In genomic region chr7:46052161-46052821, GRCm38 (mm10) we compare ENCODE assay signal across 8 mouse cellular contexts. TPM values are rescaled to one million over a fixed set of nuclear protein-coding genes. Genes with fewer than 3 reads are reported as not detected.
DNase-seq lines count a peak whose midpoint lies in the region; ATAC-seq lines count a peak whose summit lies in the region.

No protein-coding gene starts in this region.

- peak; percentile 40; the same call in 1 of the 2 replicates for ATAC-seq in hindbrain, embryonic 16.5 days
- ATAC-seq in hindbrain, embryonic 14.5 days (ENCODE audit: low FRiP score): no peak
- 0 out of 2 replicates have a peak, but pooled peaks have one; percentile 29 for ATAC-seq in granulocyte monocyte progenitor cell, adult 5-6 weeks (replicated peaks; ENCODE audit: poor library complexity, severe bottlenecking)
- no peak for ATAC-seq in heart, embryonic 12.5 days (ENCODE audit: insufficient number of reproducible peaks, low FRiP score)

- no peak for DNase-seq in hindbrain, embryonic 14.5 days (ENCODE audit: low spot score)
- DNase-seq in spleen, postnatal 36 days (ENCODE audit: low spot score in 2 of 2): peak; percentile 13 to 28
- no peak for DNase-seq in spleen, postnatal 14 days (ENCODE audit: low spot score in 2 of 2)
- DNase-seq in T-cell, adult 2 months (ENCODE audit: low spot score): no peak
- no peak for DNase-seq in kidney, adult 11 months

- H3K4me2 ChIP-seq in hindbrain, embryonic 16.5 days (ENCODE audit: low read length): no peak overlapping the region
- no peak overlapping the region for H3K4me2 ChIP-seq in hindbrain, embryonic 14.5 days (replicated peaks)
- H3K4me2 ChIP-seq in heart, embryonic 12.5 days: no peak overlapping the region

- no peaks in the 10 kb centered on the region for H3K4me1 ChIP-seq in hindbrain, embryonic 16.5 days (ENCODE audit: control insufficient read depth, insufficient read depth, low read depth, low read length)
- no peaks in the 10 kb centered on the region for H3K4me1 ChIP-seq in hindbrain, embryonic 14.5 days (replicated peaks; ENCODE audit: control insufficient read depth, insufficient read depth, low read length)
- H3K4me1 ChIP-seq in heart, embryonic 12.5 days (replicated peaks): no peaks in the 10 kb centered on the region

- no peaks in the 10 kb centered on the region for H3K27me3 ChIP-seq in hindbrain, embryonic 16.5 days (replicated peaks; ENCODE audit: control insufficient read depth, insufficient read depth, low read length)
- no peaks in the 10 kb centered on the region for H3K27me3 ChIP-seq in hindbrain, embryonic 14.5 days (ENCODE audit: control insufficient read depth, insufficient read depth, low read length)
- no peaks in the 10 kb centered on the region for H3K27me3 ChIP-seq in heart, embryonic 12.5 days (replicated peaks)

- H3K9ac ChIP-seq in hindbrain, embryonic 16.5 days (ENCODE audit: low read depth, low read length): no peak overlapping the region
- H3K9ac ChIP-seq in hindbrain, embryonic 14.5 days: no peak overlapping the region
- H3K9ac ChIP-seq in heart, embryonic 12.5 days: no peak overlapping the region

- no peak overlapping the region for H3K27ac ChIP-seq in hindbrain, embryonic 16.5 days (ENCODE audit: low read depth, low read length)
- no peak overlapping the region for H3K27ac ChIP-seq in hindbrain, embryonic 14.5 days
- no peak overlapping the region for H3K27ac ChIP-seq in heart, embryonic 12.5 days (ENCODE audit: poor library complexity, severe bottlenecking)

- WGBS in hindbrain, embryonic 16.5 days: 88% methylated on average over 4 of the region's 4 CpGs
- 94% methylated on average over 4 of the region's 4 CpGs for WGBS in hindbrain, embryonic 14.5 days
- 86% methylated on average over 4 of the region's 4 CpGs for WGBS in heart, embryonic 12.5 days

- no peak overlapping the region for H3K4me3 ChIP-seq in hindbrain, embryonic 16.5 days (ENCODE audit: low read length)
- no peak overlapping the region for H3K4me3 ChIP-seq in hindbrain, embryonic 14.5 days (replicated peaks; ENCODE audit: low read length)
- no peak overlapping the region for H3K4me3 ChIP-seq in heart, embryonic 12.5 days

- H3K36me3 ChIP-seq in hindbrain, embryonic 16.5 days (ENCODE audit: control insufficient read depth, insufficient read depth, low read length): peaks cover 37% of the 10 kb centered on the region
- peaks cover 81% of the 10 kb centered on the region for H3K36me3 ChIP-seq in hindbrain, embryonic 14.5 days (replicated peaks; ENCODE audit: control insufficient read depth, insufficient read depth)
- H3K36me3 ChIP-seq in heart, embryonic 12.5 days: peaks cover 82% of the 10 kb centered on the region

- H3K9me3 ChIP-seq in hindbrain, embryonic 16.5 days (ENCODE audit: control insufficient read depth, low read length): no peaks in the 10 kb centered on the region
- no peaks in the 10 kb centered on the region for H3K9me3 ChIP-seq in hindbrain, embryonic 14.5 days (ENCODE audit: control insufficient read depth, low read length)
- no peaks in the 10 kb centered on the region for H3K9me3 ChIP-seq in heart, embryonic 12.5 days (replicated peaks)

RNA-seq across cellular contexts. Expression of gene Nomo1, which starts 18.8 kb away (rescaled TPM):
- polyA plus RNA-seq in hindbrain, embryonic 16.5 days (2015; fragmentation: Nextera tagmentation; extraction: Ambion mirVana): 47.3 TPM in 2 replicates
- 28.2 and 29.3 TPM in 2 replicates for polyA plus RNA-seq in hindbrain, embryonic 14.5 days (2014; fragmentation: Nextera tagmentation; extraction: Ambion mirVana)
- total RNA-seq in granulocyte monocyte progenitor cell, adult 5-6 weeks (2014; fragmentation: Nextera tagmentation): 40.8 and 56.0 TPM in 2 replicates
- total RNA-seq in granulocyte monocyte progenitor cell, adult 5-6 weeks (2017): 59.7 and 71.5 TPM in 2 replicates
- 47.8 and 54.4 TPM in 2 replicates for polyA plus RNA-seq in heart, embryonic 12.5 days (2016; fragmentation: Nextera tagmentation; extraction: Ambion mirVana)

RNA-seq across cellular contexts. Expression of gene Abcc6, which starts 22.2 kb away (rescaled TPM):
- polyA plus RNA-seq in hindbrain, embryonic 16.5 days (2015; fragmentation: Nextera tagmentation; extraction: Ambion mirVana): 0.53 and 1.0 TPM in 2 replicates
- 0.33 and 0.43 TPM in 2 replicates for polyA plus RNA-seq in hindbrain, embryonic 14.5 days (2014; fragmentation: Nextera tagmentation; extraction: Ambion mirVana)
- total RNA-seq in granulocyte monocyte progenitor cell, adult 5-6 weeks (2014; fragmentation: Nextera tagmentation): not detected in 2 replicates
- total RNA-seq in granulocyte monocyte progenitor cell, adult 5-6 weeks (2017): not detected in 2 replicates
- polyA plus RNA-seq in heart, embryonic 12.5 days (2016; fragmentation: Nextera tagmentation; extraction: Ambion mirVana): 0.06 and 0.22 TPM in 2 replicates

RNA-seq across cellular contexts. Expression of gene Kcnj11, which starts 48.3 kb away (rescaled TPM):
- 3.5 and 3.7 TPM in 2 replicates for polyA plus RNA-seq in hindbrain, embryonic 16.5 days (2015; fragmentation: Nextera tagmentation; extraction: Ambion mirVana)
- 1.2 and 1.5 TPM in 2 replicates for polyA plus RNA-seq in hindbrain, embryonic 14.5 days (2014; fragmentation: Nextera tagmentation; extraction: Ambion mirVana)
- not detected in 2 replicates for total RNA-seq in granulocyte monocyte progenitor cell, adult 5-6 weeks (2014; fragmentation: Nextera tagmentation)
- total RNA-seq in granulocyte monocyte progenitor cell, adult 5-6 weeks (2017): not detected in 2 replicates
- 6.3 and 7.6 TPM in 2 replicates for polyA plus RNA-seq in heart, embryonic 12.5 days (2016; fragmentation: Nextera tagmentation; extraction: Ambion mirVana)

Comparison
In these comparisons a context has a peak if more than half of its experiments do, and no peak if none do; other contexts are left out.
1. ATAC-seq: peak in hindbrain, embryonic 16.5 days (single experiment) and granulocyte monocyte progenitor cell, adult 5-6 weeks (single experiment); none in hindbrain, embryonic 14.5 days (single experiment) and heart, embryonic 12.5 days (single experiment).
2. DNase-seq: peak in spleen, postnatal 36 days (2 of 2); none in hindbrain, embryonic 14.5 days (single experiment), spleen, postnatal 14 days (0 of 2), T-cell, adult 2 months (single experiment) and kidney, adult 11 months (single experiment).